Mouse (Mus musculus) heart, postnatal 0 days (tissue): ENCODE measurements at regions not wholly inside any gene's neighbourhood (a gene's known extent, or its start where the extent isn't known, plus 50 kb on each side); places are given as distances from the start of the nearest gene placed in this dataset.

Experiments used
- ATAC-seq: fragments of 200-750 bp; cut with Nextera tagmentation; 2 replicates; pipeline ENCODE4 v1.8.0; 2017; ENCODE audit warnings: low read depth, moderate number of reproducible peaks, moderate library complexity; ENCODE audit not compliant: insufficient read depth
- DNase-seq: peaks from one replicate; pipeline ENCODE4 v3.0.0-alpha.2; 2016; ENCODE audit warnings: low spot score
- H3K27ac ChIP-seq: fragments of 300-500 bp; sonication (generic); 2 replicates; pipeline ENCODE4 v1.5.1; 2014; ENCODE audit warnings: low read depth, mild to moderate bottlenecking
- H3K27me3 ChIP-seq: fragments of 300-500 bp; sonication (generic); 2 replicates; pipeline ENCODE4 v1.6.1; 2014; ENCODE audit warnings: low read length, mixed read lengths; ENCODE audit not compliant: control insufficient read depth, insufficient read depth
- H3K36me3 ChIP-seq: fragments of 300-500 bp; sonication (generic); replicated peaks from 2 replicates; pipeline ENCODE4 v1.6.1; 2014; ENCODE audit warnings: low read length, mixed read lengths; ENCODE audit not compliant: control insufficient read depth, insufficient read depth
- H3K4me1 ChIP-seq: fragments of 300-500 bp; sonication (generic); 2 replicates; pipeline ENCODE4 v1.6.1; 2014; ENCODE audit warnings: antibody characterized with exemption; ENCODE audit not compliant: control insufficient read depth, insufficient read depth
- H3K4me2 ChIP-seq: fragments of 300-500 bp; sonication (generic); 2 replicates; pipeline ENCODE4 v1.6.1; 2014; ENCODE audit warnings: low read depth, mild to moderate bottlenecking, low read length, moderate library complexity
- H3K4me3 ChIP-seq: fragments of 300-500 bp; sonication (generic); 2 replicates; pipeline ENCODE4 v1.5.1; 2014; ENCODE audit warnings: low read depth, low read length
- H3K9ac ChIP-seq: fragments of 300-500 bp; sonication (generic); replicated peaks from 2 replicates; pipeline ENCODE4 v1.6.1; 2014; ENCODE audit warnings: low read depth, low read length, mixed read lengths
- H3K9me3 ChIP-seq: fragments of 300-500 bp; sonication (generic); replicated peaks from 2 replicates; pipeline ENCODE4 v1.6.1; 2016; ENCODE audit warnings: low read length; ENCODE audit not compliant: control insufficient read depth
- CTCF ChIP-seq: IDR thresholded peaks from 2 replicates; pipeline ENCODE4 v1.5.1; 2016; ENCODE audit warnings: antibody characterized with exemption, control low read depth, low read depth
- EP300 ChIP-seq: IDR thresholded peaks from 2 replicates; pipeline ENCODE4 v1.6.1; 2016; ENCODE audit warnings: antibody characterized with exemption, low read depth
- WGBS: fragments of 180-500 bp; shearing (Covaris S2); extraction: QIAGEN DNeasy Blood & Tissue Kit; methylation state at CpG from one replicate; pipeline ENCODE4 v1.1.7; 2014; 5-methylcytosine and 5-hydroxymethylcytosine counted together

GRCm38 (mm10) chrX:99403521-99404149 is 67.4 kb downstream of the Pja1 start:
- no peak for DNase-seq
- Histone ChIP-seq H3K4me1 (no peaks in the 10 kb centered on the region), H3K4me3 (no peak overlapping the region), H3K36me3 (no peaks in the 10 kb centered on the region), H3K4me2 (no peak overlapping the region), H3K9ac (no peak overlapping the region), H3K27me3 (no peaks in the 10 kb centered on the region), H3K9me3 (no peaks in the 10 kb centered on the region), H3K27ac (no peak overlapping the region)
- no peak for ATAC-seq
- WGBS, result 55% methylated on average over 6 of the region's 6 CpGs
- TF ChIP-seq CTCF (no peak), EP300 (no peak)

- Histone ChIP-seq H3K4me1 (no peaks in the 10 kb centered on the region), H3K4me2 (no peak overlapping the region), H3K9me3 (no peaks in the 10 kb centered on the region), H3K27ac (no peak overlapping the region), H3K36me3 (no peaks in the 10 kb centered on the region), H3K4me3 (no peak overlapping the region), H3K9ac (no peak overlapping the region), H3K27me3 (no peaks in the 10 kb centered on the region)
- DNase-seq (no peak), ATAC-seq (no peak)
- no peak for TF ChIP-seq EP300
- peak; percentile 44 for TF ChIP-seq CTCF
- 62% methylated on average over 9 of the region's 9 CpGs for WGBS
Measured at GRCm38 (mm10) chrX:99402841-99403520, 68.1 kb downstream of the Pja1 start.

- H3K4me2 ChIP-seq, result no peak overlapping the region
- no peaks in the 10 kb centered on the region for H3K27me3 ChIP-seq
- no peak overlapping the region for H3K9ac ChIP-seq
- H3K4me1 ChIP-seq, result no peaks in the 10 kb centered on the region
- H3K27ac ChIP-seq, result no peak overlapping the region
- no peaks in the 10 kb centered on the region for H3K36me3 ChIP-seq
- H3K9me3 ChIP-seq, result no peaks in the 10 kb centered on the region
- WGBS, result 44% methylated on average over 8 of the region's 8 CpGs
- TF ChIP-seq EP300 (no peak), CTCF (no peak)
- H3K4me3 ChIP-seq, result no peak overlapping the region
- no peak for ATAC-seq
- no peak for DNase-seq
Measured at GRCm38 (mm10) chrX:99397344-99397743, 73.7 kb downstream of the Pja1 start.

- H3K4me3 ChIP-seq, result no peak overlapping the region
- H3K27me3 ChIP-seq, result peaks cover 6% of the 10 kb centered on the region; the same call in 1 of the 2 replicates
- no peak for TF ChIP-seq CTCF
- no peak for TF ChIP-seq EP300
- H3K4me2 ChIP-seq, result no peak overlapping the region
- H3K4me1 ChIP-seq, result no peaks in the 10 kb centered on the region
- no peak overlapping the region for H3K27ac ChIP-seq
- no peak for ATAC-seq
- no peaks in the 10 kb centered on the region for H3K36me3 ChIP-seq
- H3K9ac ChIP-seq, result no peak overlapping the region
- DNase-seq, result no peak
- no peaks in the 10 kb centered on the region for H3K9me3 ChIP-seq
- 82% methylated on average over 6 of the region's 6 CpGs for WGBS
Measured at GRCm38 (mm10) chrX:99396180-99396579, 74.9 kb downstream of the Pja1 start.

- Histone ChIP-seq H3K9ac (no peak overlapping the region), H3K4me3 (no peak overlapping the region), H3K27ac (no peak overlapping the region), H3K4me2 (no peak overlapping the region), H3K9me3 (no peaks in the 10 kb centered on the region), H3K4me1 (no peaks in the 10 kb centered on the region), H3K36me3 (no peaks in the 10 kb centered on the region), H3K27me3 (peaks cover 6% of the 10 kb centered on the region; the same call in 1 of the 2 replicates)
- ATAC-seq, result no peak
- no peak for TF ChIP-seq EP300
- no peak for TF ChIP-seq CTCF
- WGBS, result 72% methylated on average over 3 of the region's 3 CpGs
- DNase-seq, result no peak
Measured at GRCm38 (mm10) chrX:99395067-99395466, 76.0 kb downstream of the Pja1 start.
